Mouse (Mus musculus): ENCODE data around the gene Btbd35f27. TPM values are rescaled to one million over a fixed set of nuclear protein-coding genes. Genes with fewer than 3 reads are reported as not detected.
"Not testable (repeated sequence)": the region's sequence is repeated elsewhere in the genome, so short reads cannot be mapped to it uniquely, and the experiment has no call there.

The Btbd35f27 gene
- polyA plus RNA-seq (2015; fragmentation: Nextera tagmentation; extraction: Ambion mirVana) = not detected in 2 replicates

GRCm38 (mm10) chrX:4951835-4952234 is at the start of gene Btbd35f27:
Gene Btbd35f27, plus strand, starts transcription at chrX:4952135.
- not testable (repeated sequence) for H3K4me3 ChIP-seq; H3K4me1 ChIP-seq; H3K27me3 ChIP-seq (replicated peaks); H3K9ac ChIP-seq; ATAC-seq (replicated peaks); H3K27ac ChIP-seq; H3K36me3 ChIP-seq (replicated peaks); H3K9me3 ChIP-seq; H3K4me2 ChIP-seq
- WGBS = 88% methylated on average over 1 of the region's 3 CpGs

Other genes starting within 250 kb of the Btbd35f27 start
- gene Btbd35f4, start 151.6 kb upstream of the Btbd35f27 start, polyA plus RNA-seq (2015; fragmentation: Nextera tagmentation; extraction: Ambion mirVana) = not detected in 2 replicates

All from midbrain, embryonic 15.5 days (tissue).